Mouse (Mus musculus) kidney, postnatal 4 days (tissue): ENCODE measurements around the gene Apoc4.

Experiments
- DNase-seq, 2 experiments: peaks; one replicate each; pipeline ENCODE4 v3.0.0; 2021; ENCODE audit warnings: mixed read lengths in 2 of 2

Gene Apoc4

DNA sequence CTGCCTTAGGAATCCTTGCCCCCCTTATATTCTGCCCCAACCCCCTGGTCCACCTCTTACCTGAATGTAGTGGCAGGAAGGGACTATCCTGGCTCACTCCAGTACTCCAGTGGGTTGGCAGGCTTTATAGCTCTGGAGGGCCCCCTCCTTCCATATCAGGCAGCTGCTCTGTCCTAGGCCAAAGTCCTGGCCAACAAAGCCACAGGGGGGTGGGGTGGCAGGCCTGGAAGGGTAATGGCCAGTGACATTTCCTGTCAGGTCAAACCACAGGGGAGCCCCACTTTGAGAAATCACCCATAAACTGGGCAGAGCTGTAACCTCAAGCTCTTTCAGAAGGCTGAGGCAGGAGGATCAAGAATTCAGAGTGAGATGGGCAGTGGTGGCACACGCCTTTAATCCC lies 4.6 kb downstream of the Apoc4 start:
- DNase-seq = no peak

DNA sequence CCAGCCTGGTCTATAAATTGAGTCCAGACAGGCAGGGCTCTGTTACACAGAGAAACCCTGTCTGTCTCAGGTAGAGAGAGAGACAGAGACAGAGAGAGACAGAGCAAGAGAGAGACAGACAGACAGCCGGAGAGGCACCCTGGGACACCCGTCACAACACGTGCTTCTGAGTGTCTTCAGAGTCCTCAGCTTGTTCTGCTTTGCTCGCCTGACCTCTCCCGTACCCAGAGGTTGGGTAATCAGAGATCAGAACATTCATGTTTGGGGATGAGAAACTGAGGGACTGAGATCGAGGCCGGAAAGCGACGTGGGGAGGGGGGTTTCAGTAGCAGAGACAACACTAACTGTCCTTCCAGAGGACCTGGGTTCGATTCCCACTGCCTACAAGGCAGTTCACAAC lies 5.5 kb downstream of the Apoc4 start:
- no peak for DNase-seq

DNA sequence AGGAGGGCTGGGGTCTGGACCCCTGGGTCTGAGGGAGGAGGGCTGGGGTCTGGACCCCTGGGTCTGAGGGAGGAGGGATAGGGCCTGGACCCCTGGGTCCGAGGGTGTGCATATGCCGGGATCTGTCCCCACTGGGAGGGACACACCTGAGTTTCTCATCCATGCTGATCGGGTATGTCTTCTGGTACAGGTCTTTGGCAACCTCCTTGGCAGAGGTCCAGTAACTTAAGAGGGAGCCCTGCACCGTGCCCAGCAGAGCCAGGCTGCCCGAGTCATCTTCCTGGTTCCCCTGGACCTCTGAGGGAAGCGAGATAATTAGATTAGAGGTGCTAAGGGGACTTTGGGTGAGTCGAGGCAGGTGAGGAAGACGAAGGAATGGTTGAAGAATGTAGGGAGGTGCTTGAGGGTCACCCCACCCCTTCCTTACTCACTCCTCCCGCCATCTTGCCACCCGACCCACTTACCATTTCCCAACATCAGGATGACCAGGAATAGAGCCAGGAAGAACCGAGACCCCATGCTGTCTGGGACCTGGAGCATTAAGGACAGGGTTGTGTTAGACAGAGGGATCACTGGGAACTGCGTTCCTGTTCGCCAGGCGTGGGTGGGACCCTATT lies 8.1 kb downstream of the Apoc4 start:
- no peak for DNase-seq

DNA sequence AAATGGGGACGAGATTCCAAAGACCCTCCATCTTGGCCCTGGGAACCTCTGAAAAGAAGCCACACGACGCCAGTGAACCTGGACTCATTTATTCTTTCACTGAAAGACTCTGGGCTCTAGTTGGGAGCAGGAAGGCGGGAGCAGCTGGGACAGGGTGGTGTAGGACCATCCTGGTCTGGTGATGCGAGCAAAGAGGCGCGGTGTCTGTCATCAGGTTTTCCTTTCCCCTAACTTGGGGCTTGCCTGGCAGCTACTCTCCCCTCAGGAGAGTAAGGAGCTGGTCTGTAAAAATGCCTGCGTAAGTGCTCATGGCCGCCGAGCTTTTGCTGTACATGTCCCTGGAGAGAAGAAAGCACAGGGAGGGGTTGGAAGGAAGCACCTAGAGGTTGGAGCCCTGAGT lies 9.8 kb downstream of the Apoc4 start:
- no peak for DNase-seq

DNA sequence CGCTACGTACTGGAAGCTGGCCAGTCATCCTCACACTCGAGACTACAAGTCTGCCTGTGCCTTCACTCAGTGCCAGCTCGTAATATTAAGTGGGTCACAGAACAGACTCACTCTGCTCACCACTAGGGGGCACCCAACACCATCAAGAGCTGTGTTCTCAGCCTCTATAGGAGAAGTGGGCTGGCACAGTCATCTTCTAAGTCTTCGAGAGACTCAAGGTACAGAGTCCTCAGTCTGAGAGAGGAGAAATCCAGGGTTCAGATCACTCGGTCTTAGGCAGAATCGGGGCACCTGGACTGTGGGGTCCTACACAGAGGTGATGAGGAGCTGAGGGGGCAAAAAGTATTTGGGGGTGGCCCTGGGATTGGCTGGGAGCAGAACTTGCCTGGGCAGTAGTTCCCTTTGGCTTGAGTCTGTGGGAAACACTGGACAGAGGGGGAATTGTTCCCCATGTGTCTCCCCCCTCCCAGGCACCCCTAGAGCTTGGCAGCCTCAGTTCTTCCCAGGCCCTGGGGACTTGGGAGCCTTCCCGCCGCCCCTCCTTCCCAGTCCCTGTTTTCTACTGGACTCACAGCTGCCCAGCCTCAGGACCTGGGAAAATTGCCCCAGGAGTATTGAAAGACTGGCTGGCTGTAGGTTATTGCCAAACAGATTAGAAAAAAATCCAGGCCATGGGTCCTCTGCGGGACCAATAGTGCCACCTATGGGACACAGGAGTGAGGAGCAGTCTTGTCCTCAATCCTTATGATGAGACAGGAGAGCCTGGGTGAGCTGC lies 12.1 kb downstream of the Apoc4 start:
- DNase-seq = peak; percentile 93 to 95

DNA sequence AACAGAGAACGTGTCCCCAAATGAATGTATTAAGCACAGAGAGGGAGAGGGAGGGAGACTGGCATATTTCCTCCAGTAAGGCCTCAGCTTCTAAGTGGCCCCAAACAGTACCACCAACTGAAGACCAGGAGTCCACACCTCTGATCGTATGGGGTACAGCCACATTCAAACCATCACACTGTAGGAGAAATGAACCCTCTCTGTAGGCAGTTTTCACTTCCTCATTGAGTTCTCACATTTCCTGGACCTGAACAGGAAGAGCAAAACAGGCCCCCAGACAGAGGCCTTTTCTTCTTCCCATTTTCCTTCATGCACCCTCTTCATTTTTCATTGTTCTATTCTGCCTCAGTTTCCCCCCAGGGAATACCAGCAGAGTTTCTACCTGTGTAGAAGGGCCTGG lies 13.8 kb downstream of the Apoc4 start:
- DNase-seq = no peak

DNA sequence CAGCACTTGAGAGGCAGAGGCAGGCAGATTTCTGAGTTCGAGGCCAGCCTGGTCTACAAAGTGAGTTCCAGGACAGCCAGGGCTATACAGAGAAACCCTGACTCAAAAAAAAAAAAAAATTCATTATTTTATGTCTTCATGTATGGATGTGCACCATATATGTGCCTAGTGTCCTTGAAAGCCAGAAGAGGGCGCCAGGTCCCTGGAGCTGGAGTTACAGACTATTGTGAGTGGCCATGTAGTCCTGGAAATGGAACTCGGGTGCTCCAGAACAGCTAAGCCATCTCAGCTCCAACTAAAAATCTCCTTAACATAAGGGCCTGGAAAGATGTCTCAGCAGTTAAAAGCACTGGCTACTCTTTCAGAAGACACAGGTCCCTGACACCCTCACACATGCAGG lies 14.5 kb downstream of the Apoc4 start:
- DNase-seq = peak in 1 of 2 experiments; percentile 32

DNA sequence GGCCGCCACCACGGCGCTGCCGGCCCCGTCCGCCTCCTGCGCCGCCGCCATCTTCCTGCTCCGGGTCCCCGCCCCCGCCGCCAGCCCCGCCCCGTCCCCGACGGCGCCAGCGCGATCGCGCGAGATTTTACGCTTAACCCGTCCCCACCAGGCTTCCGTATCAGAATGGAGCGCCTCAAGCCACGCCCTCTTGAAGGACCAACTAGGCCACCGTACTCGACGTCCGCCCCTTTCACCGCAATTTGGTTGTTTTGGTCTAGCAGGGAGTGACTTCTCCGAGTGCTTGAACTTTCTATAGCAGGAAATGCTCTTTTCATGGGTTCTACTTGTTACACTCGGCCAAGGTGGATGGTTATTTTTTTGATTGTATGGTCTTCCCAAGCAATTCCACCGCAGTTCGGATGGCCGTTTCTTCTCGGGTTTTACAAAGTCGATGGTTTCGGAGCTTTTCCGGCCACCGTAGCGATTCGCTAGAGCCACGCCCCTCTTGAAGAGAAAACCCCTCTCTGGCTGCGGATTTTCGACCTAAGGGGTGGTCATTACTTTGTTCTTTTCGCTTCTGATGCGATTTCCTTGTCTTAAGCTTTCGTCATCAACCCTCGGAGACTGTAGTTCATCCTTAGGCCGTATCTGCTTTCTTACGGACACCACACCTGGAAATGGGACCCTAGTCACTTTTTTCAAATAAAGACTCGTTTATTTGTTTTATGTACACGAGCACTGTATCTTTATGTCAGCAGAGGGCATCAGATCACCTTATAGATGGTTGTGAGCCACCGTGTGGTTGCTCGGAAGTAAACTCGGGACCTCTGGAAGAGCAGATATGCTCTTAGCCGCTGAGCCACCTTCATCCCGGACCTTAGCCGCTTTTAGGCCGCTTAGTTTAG lies 16.1 kb downstream of the Apoc4 start, which contains the start of gene Clptm1:
TSS of gene Clptm1 (minus strand) at position 79 of the 887 bp plus-strand sequence.
- peak; percentile 97 to 98 for DNase-seq

DNA sequence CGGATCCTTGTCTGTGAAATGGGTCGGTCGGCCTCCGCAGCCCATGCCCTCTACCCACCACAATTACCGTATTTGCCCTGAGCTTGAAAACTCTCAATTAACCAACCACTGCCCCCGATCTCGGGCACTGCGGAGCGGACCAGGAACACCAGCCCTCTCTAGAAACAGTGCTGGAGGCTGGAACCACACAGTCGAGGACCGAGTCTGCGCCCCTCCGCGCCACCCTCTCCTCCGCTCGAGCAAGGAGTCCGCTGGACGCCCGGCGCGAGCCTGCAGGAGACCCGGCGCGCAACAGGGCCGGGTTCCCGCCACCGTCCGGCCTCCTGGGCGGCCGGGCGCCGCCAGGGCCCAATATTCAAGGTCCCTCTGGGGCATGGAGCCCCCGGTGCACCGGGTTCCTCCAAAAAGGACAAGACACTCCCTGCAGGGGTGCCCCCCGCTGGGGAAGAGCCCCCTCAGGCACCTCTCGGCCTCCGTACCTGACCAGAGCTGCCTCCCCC lies 16.8 kb downstream of the Apoc4 start:
- DNase-seq = no peak

DNA sequence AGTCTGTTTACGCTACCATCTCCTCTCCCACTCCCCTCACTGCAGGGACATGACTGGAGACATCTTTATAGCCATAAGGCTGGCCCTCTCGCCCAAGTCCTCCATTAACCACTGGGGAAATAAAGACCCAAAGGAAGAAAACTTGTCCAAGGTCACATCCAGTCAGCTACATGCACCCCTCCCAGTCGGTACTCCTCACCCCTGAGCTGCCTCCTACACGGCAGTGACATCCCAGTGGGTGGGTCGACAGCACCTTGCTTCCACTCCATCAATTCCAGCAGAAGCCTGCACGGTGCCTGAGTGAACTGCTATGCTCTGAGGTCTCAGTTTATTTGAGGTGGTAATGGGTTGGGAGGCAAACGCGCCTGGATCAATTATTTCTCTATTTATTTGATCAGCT lies 17.3 kb downstream of the Apoc4 start:
- DNase-seq = no peak

DNA sequence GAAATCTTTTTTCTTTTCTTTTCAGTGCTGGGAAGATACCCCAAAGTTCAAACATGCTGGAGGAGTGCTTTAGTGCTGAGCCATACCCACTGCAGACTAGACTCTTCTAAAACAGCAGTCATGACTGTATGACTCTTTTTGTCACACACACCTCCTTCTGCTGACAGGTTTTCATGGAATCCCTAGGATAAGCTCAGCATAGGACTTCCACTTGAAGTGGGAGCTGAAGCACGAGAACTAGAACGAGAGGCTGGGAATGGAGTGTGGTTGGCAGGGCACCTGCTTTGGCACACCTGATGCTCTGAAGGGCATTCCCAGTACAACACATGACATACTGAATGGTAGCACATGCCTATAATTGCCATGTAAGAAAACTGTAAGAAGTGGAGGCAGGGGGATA lies 28.7 kb downstream of the Apoc4 start:
- no peak for DNase-seq

DNA sequence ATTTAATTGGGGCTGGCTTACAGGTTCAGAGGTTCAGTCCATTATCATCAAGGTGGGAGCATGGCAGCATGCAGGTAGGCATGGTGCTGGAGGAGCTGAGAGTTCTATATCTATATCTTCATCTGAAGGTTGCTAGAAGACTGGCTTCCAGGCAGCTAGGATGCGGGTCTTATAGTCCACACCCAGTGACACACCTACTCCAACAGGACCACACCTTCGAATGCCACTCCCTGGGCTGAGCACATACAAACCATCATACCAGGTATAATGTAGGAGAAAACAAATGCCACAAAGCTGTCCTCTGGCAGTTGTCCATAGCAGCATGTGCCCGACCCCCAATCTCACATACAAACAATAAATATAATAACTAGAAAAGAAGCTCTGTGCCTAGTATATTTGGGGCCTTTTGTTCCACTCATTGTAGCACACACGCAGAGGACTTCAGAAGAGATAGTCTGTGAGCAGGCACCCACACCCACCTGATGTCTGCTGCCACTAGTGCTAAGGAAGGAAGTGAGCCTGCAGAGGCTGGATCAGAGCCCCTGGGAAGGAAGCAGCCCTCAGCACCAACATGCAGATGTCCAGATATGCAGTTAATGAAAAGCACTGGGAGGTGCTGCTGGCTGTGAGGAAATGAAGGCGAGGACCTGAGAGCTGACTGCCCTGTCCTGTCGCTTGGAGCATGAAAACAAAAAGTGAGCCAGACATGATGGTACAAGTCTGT lies 30.1 kb downstream of the Apoc4 start:
- peak in 1 of 2 experiments; percentile 32 for DNase-seq

DNA sequence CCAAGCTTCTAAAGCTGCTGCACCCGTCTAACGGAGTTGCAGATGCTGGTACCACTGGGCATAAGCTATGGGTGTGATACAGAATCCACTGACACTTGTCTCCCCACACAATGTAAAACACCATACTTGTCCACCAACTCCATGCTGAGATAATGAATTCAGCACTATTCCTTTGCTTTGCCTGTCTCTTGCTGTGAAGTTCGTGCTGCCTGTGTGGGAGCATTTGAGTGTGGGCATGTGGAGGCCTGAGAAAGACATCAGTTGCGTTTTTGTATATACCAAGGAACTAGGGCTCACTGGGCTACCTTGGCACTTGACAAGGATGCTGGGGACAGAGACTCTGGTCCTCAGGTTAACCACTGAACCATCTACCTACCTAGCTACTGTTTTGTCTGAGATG lies 40.1 kb downstream of the Apoc4 start:
- no peak for DNase-seq

DNA sequence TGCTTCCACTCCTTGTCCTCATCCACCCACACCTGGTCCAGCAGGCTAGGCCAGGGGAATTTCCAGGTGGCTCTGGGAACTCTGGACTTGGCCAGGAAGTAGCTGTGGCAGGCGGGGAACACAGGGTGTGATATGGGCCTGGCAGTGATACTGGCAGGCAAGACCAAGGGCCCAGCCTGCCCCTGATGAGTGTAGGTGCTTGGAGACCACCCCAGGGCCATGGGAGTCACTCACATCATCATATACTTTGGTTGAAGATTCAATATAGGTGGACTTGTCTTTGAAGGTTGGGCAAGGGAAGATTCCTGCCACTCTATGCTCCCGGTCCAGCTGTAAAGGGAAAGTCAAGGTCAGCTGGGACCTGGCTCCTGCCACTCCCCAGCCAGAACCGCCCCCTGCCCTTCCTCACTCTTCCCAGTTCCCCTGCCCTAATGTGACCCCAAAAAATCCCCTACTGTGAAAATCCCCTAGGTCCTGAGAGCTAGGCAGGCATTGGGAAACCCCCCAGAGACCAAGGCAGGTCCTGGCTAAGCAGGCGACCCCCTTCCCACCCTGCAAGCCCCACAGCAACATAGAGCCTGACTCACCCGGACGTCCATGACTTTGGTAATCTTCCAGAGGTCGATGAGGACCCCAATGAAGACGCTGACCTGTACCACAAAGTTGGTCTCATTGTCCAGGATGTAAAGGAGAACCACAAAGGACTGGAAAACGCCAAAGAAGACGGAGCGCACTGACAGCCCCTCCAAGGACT lies 46.0 kb downstream of the Apoc4 start:
- DNase-seq = no peak

DNA sequence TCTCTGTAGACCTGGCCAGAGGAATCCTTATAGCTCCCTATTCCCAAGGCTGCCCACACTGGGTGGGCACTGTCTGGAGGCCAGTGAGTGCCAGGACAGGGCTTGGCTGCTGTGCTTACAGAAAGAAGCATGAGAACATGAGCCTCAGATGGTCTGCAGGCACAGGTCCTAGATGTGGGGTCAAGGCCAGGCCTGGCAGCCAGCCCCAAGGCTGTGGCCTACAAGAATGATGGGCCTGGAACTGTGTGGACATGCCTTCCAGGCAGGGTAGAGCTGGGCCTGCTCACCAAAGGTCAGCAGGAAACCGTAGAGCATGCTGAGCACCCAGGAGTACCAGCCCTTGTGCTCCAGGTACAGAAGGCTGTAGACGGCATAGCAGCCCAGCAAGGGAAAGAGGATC lies 46.7 kb downstream of the Apoc4 start:
- no peak for DNase-seq

DNA sequence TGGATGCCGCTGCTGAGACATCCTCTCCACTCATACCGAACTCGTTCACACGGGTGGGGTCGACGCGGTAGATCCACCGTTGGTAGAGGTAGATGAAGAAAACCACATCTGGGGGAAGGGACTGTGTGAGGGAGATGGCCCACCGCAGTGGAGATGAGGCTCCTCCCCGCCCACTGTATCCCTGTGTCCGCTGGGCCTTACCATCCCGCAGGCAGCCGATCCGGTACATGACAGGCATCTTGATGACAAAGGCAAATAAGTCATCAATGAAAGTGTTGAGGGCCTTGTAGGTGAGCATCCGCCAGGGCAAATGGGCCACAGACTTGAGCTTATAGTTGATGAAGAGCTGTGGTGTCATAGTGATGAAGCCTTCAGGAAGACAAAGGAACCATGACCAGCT lies 47.4 kb downstream of the Apoc4 start:
- no peak for DNase-seq

DNA sequence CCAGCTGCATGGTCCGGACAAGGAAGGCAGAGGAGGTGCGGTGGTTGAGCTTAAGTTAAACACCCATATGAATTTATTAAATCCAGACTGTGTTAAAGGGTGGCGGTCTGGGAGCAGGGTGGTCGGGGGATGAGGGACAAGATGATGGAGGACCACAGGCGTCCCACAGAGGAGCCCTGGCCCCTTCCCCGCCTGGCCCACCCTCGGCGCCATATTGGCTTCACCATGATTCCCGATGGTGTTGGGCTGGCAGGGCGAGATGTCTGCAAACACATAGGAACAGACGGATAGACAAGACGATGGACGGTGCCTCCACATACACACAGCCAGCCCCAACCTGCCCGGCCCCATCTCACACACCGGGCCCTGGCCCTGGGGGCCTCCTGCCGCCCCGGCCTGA lies 48.1 kb downstream of the Apoc4 start:
- no peak for DNase-seq

DNA sequence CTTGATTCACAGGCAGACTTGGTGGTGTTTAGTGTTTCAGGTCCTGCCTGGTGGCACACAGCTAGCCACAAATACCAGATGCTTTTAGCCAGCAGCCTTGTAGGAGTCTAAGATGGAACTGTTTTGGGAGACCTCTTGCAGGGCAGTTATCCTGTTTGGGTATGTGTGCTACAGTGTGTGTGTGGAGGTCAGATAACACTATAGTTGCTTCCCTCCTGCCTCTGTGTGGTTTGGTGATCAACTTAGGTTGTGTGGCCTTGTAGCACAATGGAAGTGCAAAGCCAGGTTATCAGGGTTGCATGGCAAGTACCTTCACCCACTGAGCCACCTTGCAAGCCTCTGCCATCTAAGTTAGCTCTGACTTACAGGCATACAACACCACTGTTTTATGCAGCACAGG lies 48.6 kb downstream of the Apoc4 start:
- DNase-seq = no peak

DNA sequence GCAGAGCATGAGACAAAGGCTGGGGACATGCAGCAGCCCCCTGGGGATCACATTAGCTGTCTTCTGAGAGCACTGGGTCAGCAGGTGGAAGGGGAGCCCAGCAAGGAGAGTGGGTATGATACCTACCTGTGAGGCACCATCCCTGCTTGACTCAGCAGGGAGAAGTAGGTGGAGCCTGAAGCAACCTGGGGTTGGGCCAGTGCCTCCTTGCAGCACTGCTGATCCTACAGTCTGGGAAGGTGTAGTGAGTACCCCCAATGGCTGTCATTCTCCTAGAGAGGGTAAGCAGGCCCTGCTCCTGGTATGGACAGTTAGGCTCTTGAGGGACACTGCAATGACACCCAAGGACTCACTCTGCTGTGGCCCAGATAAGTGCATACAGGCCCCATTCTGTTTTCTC lies 49.0 kb downstream of the Apoc4 start:
- DNase-seq = no peak

DNA sequence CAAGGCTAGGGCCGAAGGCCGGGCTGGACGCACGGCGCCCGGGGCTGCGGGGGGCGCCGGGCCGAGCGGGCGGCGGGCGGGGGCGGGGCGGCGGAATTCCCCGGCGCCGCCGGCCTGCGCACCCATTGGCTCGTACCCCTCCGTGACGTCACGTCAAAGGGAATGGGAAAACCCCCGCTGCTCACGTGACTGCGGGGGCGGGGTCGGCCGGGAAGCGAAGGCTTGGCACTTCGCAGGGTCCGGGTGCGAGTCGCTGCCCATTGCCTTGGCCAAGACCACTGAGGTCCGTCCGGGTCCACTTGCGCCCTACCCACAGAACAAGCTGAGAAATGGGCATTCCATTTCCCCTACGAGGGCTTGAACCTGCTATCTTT lies 51.9 kb downstream of the Apoc4 start, which contains the start of gene Relb:
TSS of gene Relb (minus strand) at position 78 of the 374 bp plus-strand sequence.
- peak; percentile 95 to 97 for DNase-seq

DNA sequence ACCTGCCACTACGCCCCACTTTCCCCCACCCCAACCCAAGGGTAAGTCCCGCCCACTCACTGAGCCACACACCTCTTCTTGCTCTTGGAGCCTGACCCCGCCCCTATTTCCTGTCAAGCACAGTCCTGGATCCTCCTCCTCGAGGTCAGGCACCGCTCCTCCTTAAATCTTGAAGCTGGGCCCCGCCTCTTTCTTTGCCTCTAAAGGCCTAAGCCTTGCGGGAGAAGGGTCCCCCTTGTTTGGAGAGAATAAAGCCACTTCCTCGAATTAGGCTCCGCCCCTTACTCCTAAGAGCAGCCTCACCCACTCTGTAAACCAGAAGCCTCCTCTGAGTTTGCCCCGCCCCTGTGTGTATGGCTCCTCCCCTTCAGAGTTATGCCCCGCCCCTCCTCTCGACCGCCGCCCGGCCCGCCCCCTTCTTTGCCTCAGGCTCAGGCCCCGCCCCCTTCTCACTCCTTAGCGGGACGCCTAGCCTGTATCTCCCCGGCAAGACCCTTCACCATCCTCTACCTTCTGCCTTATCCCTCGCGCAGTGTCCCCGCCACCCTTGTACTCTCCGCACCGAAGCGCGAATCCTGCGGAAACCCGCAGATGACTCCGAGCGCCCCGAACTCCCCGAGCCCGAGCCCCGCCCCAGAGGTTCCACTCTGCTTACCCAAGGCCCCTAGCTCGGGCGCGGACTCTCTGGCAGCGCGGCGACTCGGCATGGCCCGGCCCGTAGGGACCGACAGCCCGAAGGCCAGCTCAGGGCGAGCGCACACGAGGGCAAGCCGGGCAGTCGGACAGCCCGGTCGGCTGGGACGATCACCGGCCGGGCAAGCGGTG lies 52.5 kb downstream of the Apoc4 start:
- DNase-seq = peak; percentile 98
